In the genomic region with DNA sequence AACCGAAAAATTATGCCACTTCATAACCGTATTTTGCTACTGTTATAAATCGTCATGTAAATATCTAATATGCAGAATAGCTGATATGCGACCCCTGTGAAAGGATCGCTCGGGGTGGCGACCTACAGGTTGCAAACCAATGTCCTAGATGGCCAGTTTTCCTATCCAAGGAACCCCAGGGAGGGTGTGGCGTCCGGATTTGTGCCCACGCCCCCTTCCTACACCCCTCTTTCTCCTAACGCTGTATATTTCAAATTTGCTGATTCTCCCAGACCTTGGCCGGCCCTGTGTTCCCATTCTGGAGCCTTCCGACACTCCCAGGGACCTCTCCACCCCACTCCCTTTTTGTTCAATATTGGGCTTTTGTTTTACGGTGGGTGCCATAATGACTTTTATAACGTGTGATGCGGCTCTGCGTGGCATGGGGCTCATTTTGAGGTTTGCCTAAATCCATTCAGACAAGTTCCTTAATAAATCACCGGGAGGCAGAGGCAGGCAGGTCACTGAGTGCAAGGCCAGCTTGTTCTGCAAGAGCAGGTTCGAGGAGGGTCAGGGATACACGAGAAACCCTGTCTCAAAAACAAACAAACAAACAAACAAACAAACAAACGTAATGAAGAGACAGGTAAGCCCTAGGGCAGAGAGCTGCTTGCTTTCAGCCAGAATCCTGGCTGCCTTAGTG, we compare ENCODE assay signal across 7 mouse cellular contexts. TPM values are rescaled to one million over a fixed set of nuclear protein-coding genes. Genes with fewer than 3 reads are reported as not detected.
A peak's percentile ranks its signal among the peaks of the same experiment; 100 is the strongest.
DNase-seq lines count a peak whose midpoint lies in the region; ATAC-seq and TF ChIP-seq lines count a peak whose summit lies in the region.

No protein-coding gene starts in this region.

- peaks cover 4% of the 10 kb centered on the region; the same call in 1 of the 2 replicates for H3K4me1 ChIP-seq in lung, postnatal 0 days (ENCODE audit: insufficient read depth, low read depth, low read length)
- peaks cover 20% of the 10 kb centered on the region for H3K4me1 ChIP-seq in forebrain, embryonic 12.5 days
- H3K4me1 ChIP-seq in limb, embryonic 10.5 days, result peaks cover 20% of the 10 kb centered on the region
- H3K4me1 ChIP-seq in small intestine, adult 2 months (ENCODE audit: control insufficient read depth, insufficient read depth, insufficient read length, low read length), result peaks cover 7% of the 10 kb centered on the region

- peak overlapping the region; percentile 50; the same call in 1 of the 2 replicates for H3K9ac ChIP-seq in lung, postnatal 0 days (replicated peaks; ENCODE audit: low read depth)
- peak overlapping the region; percentile 70 for H3K9ac ChIP-seq in forebrain, embryonic 12.5 days

- no peaks in the 10 kb centered on the region for H3K9me3 ChIP-seq in lung, postnatal 0 days (ENCODE audit: low read length)
- H3K9me3 ChIP-seq in forebrain, embryonic 12.5 days, result no peaks in the 10 kb centered on the region
- no peaks in the 10 kb centered on the region for H3K9me3 ChIP-seq in limb, embryonic 10.5 days (replicated peaks)

- H3K4me3 ChIP-seq in lung, postnatal 0 days (ENCODE audit: low read depth, low read length), result peak overlapping the region; percentile 51
- H3K4me3 ChIP-seq in forebrain, embryonic 12.5 days (replicated peaks), result peak overlapping the region; percentile 69
- peak overlapping the region; percentile 68 for H3K4me3 ChIP-seq in limb, embryonic 10.5 days
- H3K4me3 ChIP-seq in small intestine, adult 2 months (ENCODE audit: low read depth, low read length), result peak overlapping the region; percentile 94

- peak overlapping the region; percentile 90; the same call in 1 of the 2 replicates for H3K27ac ChIP-seq in lung, postnatal 0 days (ENCODE audit: low read length)
- no peak overlapping the region for H3K27ac ChIP-seq in forebrain, embryonic 12.5 days
- peak overlapping the region; percentile 92 for H3K27ac ChIP-seq in limb, embryonic 10.5 days
- H3K27ac ChIP-seq in small intestine, adult 2 months (ENCODE audit: insufficient read depth, low read depth, low read length), result peak overlapping the region; percentile 85

- TF ChIP-seq CTCF in lung, postnatal 0 days (IDR thresholded peaks at IDR 0.05), result no peak
- no peak for TF ChIP-seq CTCF in small intestine, adult 2 months (IDR thresholded peaks at IDR 0.05; ENCODE audit: extremely low read depth, insufficient read length, insufficient replicate concordance, low read depth, low read length)

- no peak for TF ChIP-seq EP300 in lung, postnatal 0 days (IDR thresholded peaks at IDR 0.05)

- H3K27me3 ChIP-seq in lung, postnatal 0 days (replicated peaks; ENCODE audit: insufficient read depth, low read length), result no peaks in the 10 kb centered on the region
- 0 out of 2 replicates have a peak, but pooled peaks cover 2% of the 10 kb centered on the region for H3K27me3 ChIP-seq in forebrain, embryonic 12.5 days
- H3K27me3 ChIP-seq in limb, embryonic 10.5 days (ENCODE audit: low read depth, poor library complexity, severe bottlenecking), result no peaks in the 10 kb centered on the region
- H3K27me3 ChIP-seq in small intestine, adult 2 months (ENCODE audit: control insufficient read depth, insufficient read depth, low read length), result peaks cover 16% of the 10 kb centered on the region

- ATAC-seq in lung, postnatal 0 days, result no peak
- no peak for ATAC-seq in forebrain, embryonic 12.5 days (ENCODE audit: low FRiP score)
- ATAC-seq in CD4-positive, CD25-positive, alpha-beta regulatory T cell, adult 4 months, result no peak

- 18% methylated on average over 21 of the region's 21 CpGs for WGBS in lung, postnatal 0 days
- WGBS in forebrain, embryonic 12.5 days, result 31% methylated on average over 21 of the region's 21 CpGs
- 25% methylated on average over 21 of the region's 21 CpGs for WGBS in limb, embryonic 10.5 days
- 10% methylated on average over 21 of the region's 21 CpGs for WGBS in small intestine, adult 2 months

- H3K36me3 ChIP-seq in lung, postnatal 0 days (ENCODE audit: insufficient read depth, low read length), result no peaks in the 10 kb centered on the region
- no peaks in the 10 kb centered on the region for H3K36me3 ChIP-seq in forebrain, embryonic 12.5 days (replicated peaks)
- H3K36me3 ChIP-seq in limb, embryonic 10.5 days, result 0 out of 2 replicates have a peak, but pooled peaks cover 11% of the 10 kb centered on the region
- H3K36me3 ChIP-seq in small intestine, adult 2 months (ENCODE audit: control insufficient read depth, insufficient read depth, low read length), result peaks cover 5% of the 10 kb centered on the region; the same call in 1 of the 2 replicates

- TF ChIP-seq POLR2A in small intestine, adult 2 months (IDR thresholded peaks at IDR 0.05; ENCODE audit: low read depth, low read length), result no peak

- H3K4me2 ChIP-seq in lung, postnatal 0 days (replicated peaks; ENCODE audit: low read depth, low read length), result peak overlapping the region; percentile 75
- peak overlapping the region; percentile 79 for H3K4me2 ChIP-seq in forebrain, embryonic 12.5 days

- DNase-seq in lung, postnatal 0 days (ENCODE audit: low spot score), result no peak
- DNase-seq in lung, adult 18-20 months, result no peak
- no peak for DNase-seq in limb, embryonic 10.5 days (ENCODE audit: low spot score)
- DNase-seq in embryo, embryonic 10 days (ENCODE audit: low spot score), result no peak

RNA-seq across cellular contexts. Expression of gene Aldh4a1, which starts 0.9 kb away (rescaled TPM):
- polyA plus RNA-seq in lung, postnatal 0 days (2015; fragmentation: Nextera tagmentation; extraction: Ambion mirVana), result 13.4 and 19.7 TPM in 2 replicates
- polyA plus RNA-seq in forebrain, embryonic 12.5 days (2016; fragmentation: Nextera tagmentation; extraction: Ambion mirVana), result 19.0 and 19.3 TPM in 2 replicates
- 25.5 and 26.0 TPM in 2 replicates for polyA plus RNA-seq in limb, embryonic 10.5 days (2016; fragmentation: Nextera tagmentation; extraction: Ambion mirVana)
- polyA plus RNA-seq in small intestine, adult 2 months (2012; rRNA removed), result 48.3 and 110 TPM in 2 replicates
- 10 to 100 TPM; 11.0 to 22.4 TPM for polyA plus RNA-seq in CD4-positive, CD25-positive, alpha-beta regulatory T cell, adult 4 months (2017; shearing (Covaris generic))

RNA-seq across cellular contexts. Expression of gene Gm21969, which starts 20.6 kb away (rescaled TPM):
- not detected in 2 replicates for polyA plus RNA-seq in lung, postnatal 0 days (2015; fragmentation: Nextera tagmentation; extraction: Ambion mirVana)
- not detected in 2 replicates for polyA plus RNA-seq in forebrain, embryonic 12.5 days (2016; fragmentation: Nextera tagmentation; extraction: Ambion mirVana)
- polyA plus RNA-seq in limb, embryonic 10.5 days (2016; fragmentation: Nextera tagmentation; extraction: Ambion mirVana), result not detected in 2 replicates
- not detected in 2 replicates for polyA plus RNA-seq in small intestine, adult 2 months (2012; rRNA removed)
- polyA plus RNA-seq in CD4-positive, CD25-positive, alpha-beta regulatory T cell, adult 4 months (2017; shearing (Covaris generic)), result not detected

RNA-seq across cellular contexts. Expression of gene Tas1r2, which starts 29.8 kb away (rescaled TPM):
- not detected in 2 replicates for polyA plus RNA-seq in lung, postnatal 0 days (2015; fragmentation: Nextera tagmentation; extraction: Ambion mirVana)
- not detected in 2 replicates for polyA plus RNA-seq in forebrain, embryonic 12.5 days (2016; fragmentation: Nextera tagmentation; extraction: Ambion mirVana)
- polyA plus RNA-seq in limb, embryonic 10.5 days (2016; fragmentation: Nextera tagmentation; extraction: Ambion mirVana), result not detected in 2 replicates
- polyA plus RNA-seq in small intestine, adult 2 months (2012; rRNA removed), result 0.10 and 0.41 TPM in 2 replicates
- polyA plus RNA-seq in CD4-positive, CD25-positive, alpha-beta regulatory T cell, adult 4 months (2017; shearing (Covaris generic)), result not detected
